In the genomic region with DNA sequence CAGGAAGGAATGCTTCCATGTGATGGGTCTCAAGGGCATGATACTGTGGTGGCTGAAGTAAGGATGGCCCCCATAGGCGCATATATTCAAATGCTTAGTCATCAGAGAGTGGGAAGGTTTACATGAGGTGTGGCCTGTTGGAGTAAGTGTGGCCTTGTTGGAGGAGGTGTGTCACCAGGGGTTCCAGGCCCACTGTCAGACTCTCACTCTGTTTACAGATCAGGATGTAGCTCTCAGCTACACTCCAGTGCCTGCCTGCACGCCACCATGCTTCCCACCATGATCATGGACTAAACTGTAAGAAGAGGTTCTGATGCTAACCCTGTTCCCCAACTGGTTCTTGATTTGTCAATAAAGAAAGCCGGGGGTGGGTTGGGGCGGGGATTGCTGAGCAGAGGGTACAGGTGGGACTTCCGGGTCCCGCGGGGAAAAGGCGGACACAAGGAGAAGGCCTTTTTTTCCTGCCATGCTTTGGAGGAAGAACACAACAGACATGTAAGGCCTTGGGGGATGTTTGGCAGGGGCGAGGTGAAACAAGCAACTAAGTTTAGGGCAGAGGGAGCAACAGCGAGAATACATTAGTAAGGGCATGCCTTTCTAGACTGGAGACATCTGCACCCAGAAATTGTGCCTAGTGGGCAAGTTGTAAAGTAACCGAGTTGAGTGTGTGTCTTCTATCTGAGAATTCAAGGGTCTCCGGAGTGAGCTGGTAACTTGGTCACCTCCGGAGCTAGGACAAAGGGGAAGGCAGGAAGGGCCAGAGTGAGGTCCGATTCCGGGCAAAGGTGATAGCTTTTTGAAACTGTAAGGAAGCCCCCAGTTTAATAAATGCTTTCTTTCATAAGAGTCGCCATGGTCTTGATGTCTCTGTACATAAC, we compare ENCODE assay signal across 18 mouse cellular contexts.
"Had no signal": no experiment of that assay in that cellular context is flagged by ENCODE, and none has a peak within 500 bp of the region (broad histone marks: within the 10 kb centered on the region; RNA-seq: fewer than 3 reads in every experiment).

No protein-coding gene starts in this region.

- H3K4me3 ChIP-seq: kidney, embryonic 15.5 days; left cerebral cortex, adult 2 months; limb, embryonic 12.5 days; limb, embryonic 15.5 days; liver, embryonic 15.5 days had no signal

- H3K36me3 ChIP-seq: kidney, embryonic 15.5 days; limb, embryonic 12.5 days; limb, embryonic 15.5 days; liver, embryonic 15.5 days had no signal

- ATAC-seq: intestine, postnatal 0 days had no signal

- H3K4me2 ChIP-seq: kidney, embryonic 15.5 days; limb, embryonic 12.5 days; limb, embryonic 15.5 days; liver, embryonic 15.5 days; midbrain, embryonic 11.5 days had no signal

- H3K9ac ChIP-seq: kidney, embryonic 15.5 days; limb, embryonic 12.5 days; limb, embryonic 15.5 days; liver, embryonic 15.5 days had no signal

- H3K9me3 ChIP-seq: kidney, embryonic 15.5 days; limb, embryonic 12.5 days; limb, embryonic 15.5 days; liver, embryonic 15.5 days had no signal

- DNase-seq: kidney, adult 2 months; kidney, postnatal 10 days; kidney, postnatal 36 days; layer of hippocampus, postnatal 36 days; left cerebral cortex, postnatal 4 days; lung, adult 2 months; lung, postnatal 14 days; lung, postnatal 4 days; midbrain, embryonic 14.5 days; thymus, adult 18-20 months; thymus, postnatal 36 days had no signal

- H3K27me3 ChIP-seq: kidney, embryonic 15.5 days; limb, embryonic 12.5 days; limb, embryonic 15.5 days; liver, embryonic 15.5 days had no signal

- H3K27ac ChIP-seq: kidney, embryonic 15.5 days; left cerebral cortex, adult 2 months; limb, embryonic 12.5 days; limb, embryonic 15.5 days; liver, embryonic 15.5 days had no signal

- H3K4me1 ChIP-seq: kidney, embryonic 15.5 days; limb, embryonic 12.5 days; limb, embryonic 15.5 days; liver, embryonic 15.5 days had no signal
